Mouse (Mus musculus): Measurements from ENCODE around the gene Rab1a. TPM values are rescaled to one million over a fixed set of nuclear protein-coding genes. Genes with fewer than 3 reads are reported as not detected.

The Rab1a gene
- polyA plus RNA-seq, 1 experiment from 2014 or later: 233 TPM

DNA sequence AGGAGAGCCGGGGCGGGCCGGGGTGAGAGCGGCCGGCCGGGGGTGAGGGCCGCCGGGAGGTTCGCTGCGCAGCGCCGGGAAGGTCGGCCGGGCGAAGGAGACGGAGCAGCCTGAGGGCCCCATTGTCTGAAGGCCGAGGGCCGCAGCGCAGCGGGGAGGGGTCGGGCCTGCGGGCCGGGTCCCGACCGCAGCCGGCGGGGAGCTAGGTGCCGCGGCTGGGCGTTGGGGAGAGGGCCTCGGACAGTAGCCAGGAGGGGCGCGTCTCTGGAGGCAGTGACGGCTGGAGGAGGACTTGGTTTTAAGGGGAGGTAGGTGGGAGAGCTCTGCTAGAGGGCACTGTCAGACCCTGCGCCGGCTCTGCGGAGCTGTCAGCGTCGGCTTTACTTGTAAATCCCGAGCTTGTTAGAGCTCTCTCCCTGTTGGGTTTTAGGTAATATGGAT is 449 bp downstream of the Rab1a start:
- no peaks in the 10 kb centered on the region for H3K27me3 ChIP-seq (replicated peaks)
- no peaks in the 10 kb centered on the region for H3K9me3 ChIP-seq (replicated peaks)
- H3K4me3 ChIP-seq: peak overlapping the region; percentile 68
- peak overlapping the region; percentile 98 for H3K27ac ChIP-seq (ENCODE audit: poor library complexity, severe bottlenecking)
- peaks cover 36% of the 10 kb centered on the region for H3K4me1 ChIP-seq (replicated peaks)
- peak overlapping the region; percentile 95 for H3K9ac ChIP-seq
- ATAC-seq (ENCODE audit: insufficient number of reproducible peaks, low FRiP score): peak; percentile 37
- H3K36me3 ChIP-seq: 0 out of 2 replicates have a peak, but pooled peaks cover 4% of the 10 kb centered on the region
- H3K4me2 ChIP-seq: peak overlapping the region; percentile 82
- WGBS: under 1% methylated on average over 39 of the region's 40 CpGs

DNA sequence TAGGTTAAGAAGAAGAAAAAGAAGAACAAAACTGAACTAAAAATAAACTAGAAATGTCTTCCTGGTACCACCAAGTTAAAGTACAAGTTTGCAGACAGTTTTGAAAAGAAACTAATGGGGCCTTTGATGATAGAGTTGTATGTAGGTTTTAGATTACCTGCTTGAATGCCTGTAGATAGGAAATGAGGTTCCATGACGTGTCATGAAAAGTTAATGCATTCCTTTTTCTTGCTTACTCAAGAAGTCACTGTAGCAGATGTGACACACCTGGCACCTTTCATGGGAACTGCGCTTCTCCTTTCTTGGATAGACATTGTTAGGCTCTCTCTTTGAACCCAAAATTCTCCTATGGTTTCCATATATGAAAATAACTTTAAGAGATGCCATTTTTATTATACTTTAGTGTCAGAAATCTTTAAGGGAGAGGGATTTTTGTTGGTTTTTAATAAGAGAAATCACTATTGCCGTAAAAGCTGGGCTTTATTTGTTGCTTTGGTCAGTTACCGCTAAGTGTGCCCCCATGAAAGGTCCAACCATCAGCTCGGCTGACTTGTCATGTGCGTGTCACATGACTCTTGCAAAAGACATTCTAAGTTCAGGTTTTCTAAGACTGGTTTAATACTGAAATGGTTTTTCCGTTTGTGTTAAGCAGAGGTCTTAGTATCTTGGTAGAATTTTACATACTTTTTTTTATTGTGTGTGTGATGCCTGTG is 1.2 kb downstream of the Rab1a start:
- H3K9ac ChIP-seq: peak overlapping the region; percentile 95
- H3K4me2 ChIP-seq: peak overlapping the region; percentile 82
- H3K27me3 ChIP-seq (replicated peaks): no peaks in the 10 kb centered on the region
- 44% methylated on average over 7 of the region's 7 CpGs for WGBS
- 0 out of 2 replicates have a peak, but pooled peaks cover 4% of the 10 kb centered on the region for H3K36me3 ChIP-seq
- ATAC-seq (ENCODE audit: insufficient number of reproducible peaks, low FRiP score): no peak
- peaks cover 37% of the 10 kb centered on the region for H3K4me1 ChIP-seq (replicated peaks)
- peak overlapping the region; percentile 68 for H3K4me3 ChIP-seq
- no peaks in the 10 kb centered on the region for H3K9me3 ChIP-seq (replicated peaks)
- peak overlapping the region; percentile 98 for H3K27ac ChIP-seq (ENCODE audit: poor library complexity, severe bottlenecking)

DNA sequence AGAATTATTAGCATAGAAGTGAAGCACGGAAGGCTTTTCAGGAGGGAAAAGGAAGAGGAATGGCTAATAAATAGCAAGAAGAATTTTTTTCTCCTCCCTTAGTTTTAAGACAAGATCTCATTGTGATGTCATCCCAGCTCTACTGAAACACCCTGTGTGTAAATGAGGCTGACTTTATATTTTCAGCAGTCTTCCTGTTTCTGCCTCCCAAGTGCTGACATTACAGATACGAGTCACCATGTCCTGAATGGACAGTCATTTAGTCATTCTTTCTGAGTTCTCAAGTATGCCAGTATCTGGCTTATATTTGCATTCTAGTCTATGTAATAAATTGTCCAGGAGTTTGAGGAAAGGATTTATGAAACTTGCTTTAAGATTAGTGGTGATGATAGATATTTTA is 3.1 kb downstream of the Rab1a start:
- 0 out of 2 replicates have a peak, but pooled peaks cover 4% of the 10 kb centered on the region for H3K36me3 ChIP-seq
- H3K4me3 ChIP-seq: no peak overlapping the region
- no peaks in the 10 kb centered on the region for H3K27me3 ChIP-seq (replicated peaks)
- H3K27ac ChIP-seq (ENCODE audit: poor library complexity, severe bottlenecking): no peak overlapping the region
- H3K9ac ChIP-seq: no peak overlapping the region
- ATAC-seq (ENCODE audit: insufficient number of reproducible peaks, low FRiP score): no peak
- H3K4me1 ChIP-seq (replicated peaks): peaks cover 42% of the 10 kb centered on the region
- H3K4me2 ChIP-seq: no peak overlapping the region
- 70% methylated on average over 2 of the region's 2 CpGs for WGBS
- no peaks in the 10 kb centered on the region for H3K9me3 ChIP-seq (replicated peaks)

DNA sequence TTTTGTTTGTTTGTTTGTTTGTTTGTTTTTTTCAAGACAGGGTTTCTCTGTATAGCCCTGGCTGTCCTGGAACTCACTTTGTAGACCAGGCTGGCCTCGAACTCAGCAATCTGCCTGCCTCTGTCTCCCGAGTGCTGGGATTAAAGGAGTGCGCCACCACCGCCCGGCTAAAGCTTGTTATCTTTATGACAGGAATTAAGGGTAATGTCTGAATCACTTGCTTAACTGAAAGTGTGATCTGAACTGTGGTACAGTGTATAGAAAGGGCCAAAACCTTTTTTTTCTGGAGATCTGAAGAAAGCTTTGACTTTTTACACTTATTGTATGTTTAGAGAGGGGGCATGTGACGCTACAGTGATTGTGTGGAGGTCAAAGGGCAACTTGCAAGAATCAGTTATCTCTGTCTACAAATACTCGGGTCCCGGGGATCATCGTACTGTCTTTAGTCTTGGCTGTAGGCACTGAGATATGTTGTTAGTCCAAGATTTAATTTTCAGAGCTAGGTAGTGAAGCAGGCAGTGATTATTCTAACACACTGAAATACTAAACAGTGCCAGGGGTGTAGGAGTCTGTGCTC is 3.7 kb downstream of the Rab1a start:
- Histone ChIP-seq H3K27me3 (replicated peaks) (no peaks in the 10 kb centered on the region), H3K9ac (no peak overlapping the region), H3K4me3 (no peak overlapping the region), H3K9me3 (replicated peaks) (no peaks in the 10 kb centered on the region), H3K27ac (ENCODE audit: poor library complexity, severe bottlenecking) (no peak overlapping the region), H3K36me3 (0 out of 2 replicates have a peak, but pooled peaks cover 4% of the 10 kb centered on the region), H3K4me1 (replicated peaks) (peaks cover 46% of the 10 kb centered on the region), H3K4me2 (no peak overlapping the region)
- 56% methylated on average over 9 of the region's 9 CpGs for WGBS
- no peak for ATAC-seq (ENCODE audit: insufficient number of reproducible peaks, low FRiP score)

DNA sequence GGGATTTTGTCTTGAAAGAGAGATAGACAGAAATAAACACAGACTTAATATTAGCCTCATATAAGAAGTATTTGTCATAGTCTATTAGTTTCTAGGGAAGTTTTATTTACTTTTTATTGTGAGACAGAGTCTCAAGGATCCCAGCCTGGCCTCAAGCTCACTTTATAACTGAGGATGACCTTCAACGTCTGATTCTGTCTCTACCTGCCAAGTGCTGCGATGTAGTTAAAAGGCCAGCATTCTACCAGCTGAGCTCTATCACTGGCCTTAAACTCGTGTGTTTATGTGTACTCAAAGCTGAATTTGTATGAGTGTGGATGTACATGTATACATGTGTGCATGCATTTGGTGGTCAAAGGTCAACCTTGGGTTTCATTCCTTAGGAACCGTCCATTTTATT is 4.3 kb downstream of the Rab1a start:
- Histone ChIP-seq H3K4me3 (no peak overlapping the region), H3K36me3 (0 out of 2 replicates have a peak, but pooled peaks cover 4% of the 10 kb centered on the region), H3K9me3 (replicated peaks) (no peaks in the 10 kb centered on the region), H3K9ac (no peak overlapping the region), H3K27me3 (replicated peaks) (no peaks in the 10 kb centered on the region), H3K27ac (ENCODE audit: poor library complexity, severe bottlenecking) (no peak overlapping the region), H3K4me1 (replicated peaks) (peaks cover 51% of the 10 kb centered on the region), H3K4me2 (no peak overlapping the region)
- 76% methylated on average over 4 of the region's 4 CpGs for WGBS
- ATAC-seq (ENCODE audit: insufficient number of reproducible peaks, low FRiP score): no peak

DNA sequence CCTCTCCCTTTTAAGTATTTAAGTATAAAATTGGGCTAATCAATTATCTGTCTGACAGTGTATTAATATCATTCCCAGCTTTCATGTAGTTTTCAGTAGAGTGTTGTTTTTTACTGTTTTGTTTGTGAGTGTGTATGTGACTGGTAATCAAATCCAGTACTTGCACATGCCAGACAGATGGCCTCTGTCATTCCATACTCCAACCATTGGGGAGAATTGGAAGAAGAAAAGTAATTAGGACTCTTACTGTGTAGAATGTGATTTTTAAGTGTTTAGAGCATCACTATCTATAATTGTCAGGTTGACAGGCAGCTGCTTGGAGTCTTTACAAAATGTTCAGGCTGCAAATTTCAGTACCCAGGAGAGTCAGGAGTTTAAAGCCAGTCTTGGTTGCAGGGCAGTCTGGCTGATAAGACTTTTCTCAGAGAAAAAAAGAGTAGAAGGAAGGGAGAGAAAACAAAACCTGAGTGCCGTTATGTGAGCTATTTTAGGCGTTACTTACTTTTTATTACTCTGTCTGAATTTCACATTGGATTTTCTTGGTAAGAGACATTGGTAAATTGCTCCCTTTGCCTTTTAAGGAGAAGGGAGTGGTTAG is 5.5 kb downstream of the Rab1a start:
- H3K27me3 ChIP-seq (replicated peaks): no peaks in the 10 kb centered on the region
- no peak overlapping the region for H3K4me2 ChIP-seq
- 29% methylated on average over 2 of the region's 2 CpGs for WGBS
- H3K4me1 ChIP-seq (replicated peaks): peaks cover 59% of the 10 kb centered on the region
- H3K36me3 ChIP-seq: 0 out of 2 replicates have a peak, but pooled peaks cover 4% of the 10 kb centered on the region
- no peaks in the 10 kb centered on the region for H3K9me3 ChIP-seq (replicated peaks)
- ATAC-seq (ENCODE audit: insufficient number of reproducible peaks, low FRiP score): no peak
- no peak overlapping the region for H3K27ac ChIP-seq (ENCODE audit: poor library complexity, severe bottlenecking)
- no peak overlapping the region for H3K9ac ChIP-seq
- H3K4me3 ChIP-seq: no peak overlapping the region

DNA sequence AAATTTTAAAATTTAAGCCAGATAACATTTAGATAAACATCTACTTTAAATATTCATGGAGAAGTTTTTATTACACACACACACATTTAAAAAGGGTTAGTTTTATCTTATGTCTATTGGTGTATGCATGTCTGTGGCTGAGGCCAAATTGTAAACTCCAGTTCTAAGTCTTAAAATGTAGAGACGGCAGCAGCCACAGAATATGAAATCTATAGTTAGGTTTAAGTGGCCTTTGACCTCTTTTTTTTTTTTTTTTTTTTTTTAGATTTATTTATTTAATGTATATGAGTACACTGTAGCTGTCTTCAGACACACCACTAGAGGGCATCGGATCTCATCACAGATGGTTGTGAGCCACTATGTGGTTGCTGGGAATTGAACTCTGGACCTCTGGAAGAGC is 6.4 kb downstream of the Rab1a start:
- Histone ChIP-seq H3K4me3 (no peak overlapping the region), H3K36me3 (0 out of 2 replicates have a peak, but pooled peaks cover 4% of the 10 kb centered on the region), H3K9ac (no peak overlapping the region), H3K27ac (ENCODE audit: poor library complexity, severe bottlenecking) (no peak overlapping the region), H3K4me2 (no peak overlapping the region), H3K27me3 (replicated peaks) (no peaks in the 10 kb centered on the region), H3K9me3 (replicated peaks) (no peaks in the 10 kb centered on the region), H3K4me1 (replicated peaks) (peaks cover 64% of the 10 kb centered on the region)
- 79% methylated on average over 2 of the region's 2 CpGs for WGBS
- ATAC-seq (ENCODE audit: insufficient number of reproducible peaks, low FRiP score): no peak

DNA sequence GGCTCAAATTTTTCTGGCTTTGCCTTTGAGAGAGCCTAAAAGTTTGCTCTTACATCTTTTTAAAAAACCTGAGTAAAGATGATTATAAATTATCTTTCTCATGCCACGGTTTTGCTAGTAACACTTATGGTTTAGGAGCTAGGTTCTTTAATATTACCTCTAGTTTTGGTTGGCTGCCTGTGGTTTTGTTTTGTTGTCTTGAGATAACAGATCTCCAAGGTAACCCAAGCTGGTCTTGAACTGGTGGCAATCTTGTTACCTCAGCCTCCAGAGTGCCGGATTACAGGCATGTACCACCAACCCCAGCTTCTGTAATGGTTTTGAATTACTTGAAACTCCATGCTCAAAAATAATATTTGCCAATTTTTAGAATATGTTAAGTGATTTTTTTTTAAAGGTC is 10.6 kb downstream of the Rab1a start:
- Histone ChIP-seq H3K9me3 (replicated peaks) (no peaks in the 10 kb centered on the region), H3K27ac (ENCODE audit: poor library complexity, severe bottlenecking) (no peak overlapping the region), H3K9ac (no peak overlapping the region), H3K4me3 (no peak overlapping the region), H3K27me3 (replicated peaks) (no peaks in the 10 kb centered on the region), H3K4me1 (replicated peaks) (peaks cover 40% of the 10 kb centered on the region), H3K36me3 (peaks cover 11% of the 10 kb centered on the region), H3K4me2 (no peak overlapping the region)
- WGBS: 68% methylated on average over 2 of the region's 2 CpGs
- ATAC-seq (ENCODE audit: insufficient number of reproducible peaks, low FRiP score): no peak

DNA sequence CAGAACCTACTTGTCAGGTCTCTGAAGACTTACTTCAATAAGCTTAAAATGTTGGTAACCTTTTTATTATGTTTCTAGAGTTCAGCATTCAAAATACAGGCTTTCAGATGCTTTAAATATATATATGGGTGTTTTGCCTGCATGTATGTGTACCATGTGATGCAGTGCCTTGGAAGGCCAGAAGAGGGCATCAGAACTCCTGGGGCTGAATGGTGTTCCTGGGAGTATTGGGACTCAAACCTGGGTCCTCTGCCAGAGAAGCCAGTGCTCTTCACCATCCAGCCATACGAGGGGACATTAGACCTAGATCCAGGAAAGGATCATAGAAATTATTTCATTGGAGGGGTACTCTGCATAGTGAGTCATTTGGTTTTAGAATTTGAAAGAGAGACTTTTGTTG is 13.5 kb downstream of the Rab1a start:
- ATAC-seq (ENCODE audit: insufficient number of reproducible peaks, low FRiP score): no peak
- peaks cover 30% of the 10 kb centered on the region for H3K4me1 ChIP-seq (replicated peaks)
- H3K27ac ChIP-seq (ENCODE audit: poor library complexity, severe bottlenecking): no peak overlapping the region
- no peak overlapping the region for H3K4me3 ChIP-seq
- H3K9ac ChIP-seq: no peak overlapping the region
- H3K4me2 ChIP-seq: no peak overlapping the region
- 91% methylated on average over 1 of the region's 1 CpGs for WGBS
- no peaks in the 10 kb centered on the region for H3K27me3 ChIP-seq (replicated peaks)
- H3K36me3 ChIP-seq: peaks cover 35% of the 10 kb centered on the region
- no peaks in the 10 kb centered on the region for H3K9me3 ChIP-seq (replicated peaks)

DNA sequence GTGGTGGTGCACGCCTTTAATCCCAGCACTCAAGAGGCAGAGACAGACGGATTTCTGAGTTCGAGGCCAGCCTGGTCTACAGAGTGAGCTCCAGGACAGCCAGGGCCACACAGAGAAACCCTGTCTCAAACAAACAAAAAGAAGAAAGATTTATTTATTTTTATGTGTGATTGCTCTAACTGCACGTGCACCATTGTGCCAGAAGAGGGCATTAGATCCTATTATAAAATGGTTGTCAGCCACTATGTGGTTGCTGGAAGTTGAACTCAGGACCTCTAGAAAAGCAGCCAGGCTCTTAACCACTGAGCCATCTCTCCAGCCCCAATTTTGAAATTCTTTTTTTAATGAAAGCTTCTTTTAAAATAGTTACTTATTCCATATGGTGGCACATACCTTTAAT is 15.2 kb downstream of the Rab1a start:
- H3K27ac ChIP-seq (ENCODE audit: poor library complexity, severe bottlenecking): no peak overlapping the region
- no peak for ATAC-seq (ENCODE audit: insufficient number of reproducible peaks, low FRiP score)
- no peaks in the 10 kb centered on the region for H3K9me3 ChIP-seq (replicated peaks)
- 90% methylated on average over 4 of the region's 4 CpGs for WGBS
- H3K9ac ChIP-seq: no peak overlapping the region
- peaks cover 18% of the 10 kb centered on the region for H3K4me1 ChIP-seq (replicated peaks)
- H3K4me2 ChIP-seq: no peak overlapping the region
- peaks cover 40% of the 10 kb centered on the region for H3K36me3 ChIP-seq
- no peaks in the 10 kb centered on the region for H3K27me3 ChIP-seq (replicated peaks)
- no peak overlapping the region for H3K4me3 ChIP-seq

DNA sequence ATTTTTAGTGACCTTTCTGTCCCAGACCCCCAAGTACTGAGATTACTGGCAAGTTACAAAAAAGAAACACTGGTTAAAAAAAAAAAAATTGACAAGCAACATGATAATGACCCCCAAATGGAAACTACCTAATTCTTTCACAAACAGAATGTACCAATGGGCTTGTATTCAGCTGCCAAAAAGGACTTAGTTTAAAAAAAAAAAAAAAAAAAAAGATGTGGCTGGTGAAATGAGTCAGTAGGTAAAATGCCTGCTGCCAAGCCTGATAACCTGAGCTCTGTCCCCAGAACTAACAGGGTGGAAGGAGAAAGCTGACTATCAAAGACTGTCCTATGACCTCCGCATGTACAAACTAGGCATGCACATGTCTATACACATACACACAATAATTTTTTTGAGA is 16.0 kb downstream of the Rab1a start:
- 100% methylated on average over 1 of the region's 1 CpGs for WGBS
- Histone ChIP-seq H3K9me3 (replicated peaks) (no peaks in the 10 kb centered on the region), H3K27me3 (replicated peaks) (no peaks in the 10 kb centered on the region), H3K4me3 (no peak overlapping the region), H3K4me1 (replicated peaks) (peaks cover 13% of the 10 kb centered on the region), H3K9ac (no peak overlapping the region), H3K27ac (ENCODE audit: poor library complexity, severe bottlenecking) (no peak overlapping the region), H3K36me3 (peaks cover 41% of the 10 kb centered on the region), H3K4me2 (no peak overlapping the region)
- ATAC-seq (ENCODE audit: insufficient number of reproducible peaks, low FRiP score): no peak

All from heart, embryonic 12.5 days (tissue).